Mouse (Mus musculus) hindbrain, postnatal 0 days (tissue): ENCODE data around the gene Lamp2. TPM values are rescaled to one million over a fixed set of nuclear protein-coding genes. Genes with fewer than 3 reads are reported as not detected.

Experiments
- ATAC-seq: fragments of 200-750 bp; cut with Nextera tagmentation; 2 replicates; pipeline ENCODE4 v1.8.0; 2017; ENCODE audit warnings: mild to moderate bottlenecking, moderate TSS enrichment, moderate library complexity
- DNase-seq: peaks from one replicate; pipeline ENCODE4 v3.0.0-alpha.2; 2015; ENCODE audit warnings: low spot score
- H3K27ac ChIP-seq: fragments of 300-500 bp; sonication (generic); 2 replicates; pipeline ENCODE4 v1.5.1; 2014; ENCODE audit warnings: mild to moderate bottlenecking
- H3K27me3 ChIP-seq: fragments of 300-500 bp; sonication (generic); 2 replicates; pipeline ENCODE4 v1.6.1; 2014; ENCODE audit warnings: low read length, mixed read lengths; ENCODE audit not compliant: insufficient read depth
- H3K36me3 ChIP-seq: fragments of 300-500 bp; sonication (generic); 2 replicates; pipeline ENCODE4 v1.6.1; 2014; ENCODE audit warnings: low read length, mixed read lengths; ENCODE audit not compliant: insufficient read depth
- H3K4me1 ChIP-seq: fragments of 300-500 bp; sonication (generic); 2 replicates; pipeline ENCODE4 v1.6.1; 2014; ENCODE audit warnings: antibody characterized with exemption, low read length, mixed read lengths; ENCODE audit not compliant: insufficient read depth
- H3K4me2 ChIP-seq: fragments of 300-500 bp; sonication (generic); 2 replicates; pipeline ENCODE4 v1.6.1; 2014; ENCODE audit warnings: low read depth, mild to moderate bottlenecking, low read length, moderate library complexity, mixed read lengths
- H3K4me3 ChIP-seq: fragments of 300-500 bp; sonication (generic); 2 replicates; pipeline ENCODE4 v1.5.1; 2014; ENCODE audit warnings: low read length
- H3K9ac ChIP-seq: fragments of 300-500 bp; sonication (generic); replicated peaks from 2 replicates; pipeline ENCODE4 v1.6.1; 2014; ENCODE audit warnings: mild to moderate bottlenecking, low read length, moderate library complexity, mixed read lengths
- H3K9me3 ChIP-seq: fragments of 300-500 bp; sonication (generic); 2 replicates; pipeline ENCODE4 v1.6.1; 2016; ENCODE audit warnings: low read length, mixed read lengths
- CTCF ChIP-seq: IDR thresholded peaks from 2 replicates; pipeline ENCODE4 v1.5.1; 2016; ENCODE audit warnings: antibody characterized with exemption, control low read depth, low read depth
- WGBS: fragments of 180-500 bp; shearing (Covaris S2); extraction: QIAGEN DNeasy Blood & Tissue Kit; methylation state at CpG from one replicate; pipeline ENCODE4 v1.1.7; 2014; 5-methylcytosine and 5-hydroxymethylcytosine counted together
- polyA plus RNA-seq: library from polyadenylated mRNA; unstranded; fragments of >200 nt; fragmentation: Nextera tagmentation; extraction: Ambion mirVana; gene quantifications from 2 replicates; pipeline ENCODE4 v1.2.1, GENCODE M21; 2015
- total RNA-seq: library from RNA; depleted of rRNA; stranded (reverse); fragments of >200 nt; gene quantifications from 2 replicates; pipeline ENCODE4 v1.2.3, GENCODE M21; 2014

Gene Lamp2
- total and polyA plus RNA-seq, 2 experiments from 2014 or later = 56.5 to 79.8 TPM

DNA sequence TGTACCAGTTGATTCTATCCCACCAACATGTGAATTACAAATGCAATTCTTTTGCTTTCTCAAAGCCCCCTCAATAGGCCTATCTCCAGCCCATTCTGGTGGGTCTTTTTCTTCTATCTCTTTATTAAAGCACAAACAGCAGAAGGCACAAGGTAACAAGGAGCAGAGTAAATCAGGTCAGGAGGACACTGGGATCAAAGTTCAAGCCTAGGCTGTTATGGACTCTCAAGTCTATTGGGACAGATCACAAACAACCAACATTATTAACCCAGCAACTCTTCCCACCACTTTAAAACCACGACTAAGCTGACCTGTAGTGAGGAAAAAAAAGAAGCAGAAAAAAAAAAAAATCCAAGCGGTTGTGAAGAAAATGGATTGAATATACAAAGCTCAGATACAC is 1.4 kb downstream of the Lamp2 start:
- no peaks in the 10 kb centered on the region for H3K4me1 ChIP-seq
- 30% methylated on average over 2 of the region's 2 CpGs for WGBS
- TF ChIP-seq CTCF = no peak
- ATAC-seq = no peak
- no peaks in the 10 kb centered on the region for H3K27me3 ChIP-seq
- no peak overlapping the region for H3K9ac ChIP-seq
- no peaks in the 10 kb centered on the region for H3K36me3 ChIP-seq
- no peaks in the 10 kb centered on the region for H3K9me3 ChIP-seq
- peak overlapping the region; percentile 60; the same call in 1 of the 2 replicates for H3K4me3 ChIP-seq
- DNase-seq = no peak
- no peak overlapping the region for H3K27ac ChIP-seq
- H3K4me2 ChIP-seq = peak overlapping the region; percentile 60

DNA sequence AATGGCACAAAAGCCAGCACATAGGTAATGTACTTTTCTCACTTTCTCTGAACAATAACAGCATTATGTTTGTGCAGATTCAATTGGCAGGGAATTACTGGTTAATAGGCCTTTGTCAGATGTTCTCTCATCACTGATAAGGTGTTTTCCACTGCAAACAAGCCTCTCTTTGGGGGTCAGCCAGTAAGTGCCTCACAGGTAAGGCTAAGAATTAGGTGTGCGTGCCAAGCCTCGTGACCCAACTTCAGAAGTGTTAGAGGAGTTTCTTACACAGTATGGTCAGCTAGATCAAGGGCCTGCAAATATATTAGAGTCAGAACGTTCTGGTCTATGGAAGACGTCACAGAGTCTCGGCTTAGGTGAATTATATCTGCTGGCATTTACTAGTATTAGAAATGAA is 2.3 kb downstream of the Lamp2 start:
- no peak overlapping the region for H3K27ac ChIP-seq
- ATAC-seq (no peak), DNase-seq (no peak)
- H3K4me2 ChIP-seq = no peak overlapping the region
- no peak overlapping the region for H3K4me3 ChIP-seq
- H3K4me1 ChIP-seq = no peaks in the 10 kb centered on the region
- no peaks in the 10 kb centered on the region for H3K36me3 ChIP-seq
- H3K9me3 ChIP-seq = no peaks in the 10 kb centered on the region
- TF ChIP-seq CTCF = no peak
- H3K27me3 ChIP-seq = no peaks in the 10 kb centered on the region
- 77% methylated on average over 5 of the region's 5 CpGs for WGBS
- H3K9ac ChIP-seq = no peak overlapping the region

DNA sequence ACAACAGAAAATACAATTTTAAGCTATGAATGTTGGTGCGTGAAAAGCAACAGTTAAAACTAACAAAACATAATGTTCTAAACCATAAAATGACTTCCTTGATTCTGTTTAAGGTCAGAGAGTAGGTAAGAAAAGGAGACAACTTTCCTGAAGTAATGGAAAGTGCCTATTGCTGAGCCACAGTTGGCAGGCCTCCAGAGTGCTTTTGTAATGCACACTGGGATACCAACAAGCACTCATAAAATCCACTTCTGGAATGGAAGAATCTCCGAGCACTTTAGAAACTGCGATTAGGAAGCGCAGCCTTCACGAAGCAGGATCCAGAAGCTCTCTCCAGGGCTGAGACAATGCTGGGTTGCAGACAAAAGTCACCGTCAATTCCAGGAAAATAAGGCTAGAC is 5.8 kb downstream of the Lamp2 start:
- Histone ChIP-seq H3K9ac (no peak overlapping the region), H3K9me3 (no peaks in the 10 kb centered on the region), H3K4me3 (no peak overlapping the region), H3K4me1 (no peaks in the 10 kb centered on the region), H3K36me3 (no peaks in the 10 kb centered on the region), H3K4me2 (no peak overlapping the region), H3K27me3 (no peaks in the 10 kb centered on the region), H3K27ac (no peak overlapping the region)
- ATAC-seq = no peak
- no peak for TF ChIP-seq CTCF
- DNase-seq = no peak
- WGBS = 69% methylated on average over 6 of the region's 6 CpGs

DNA sequence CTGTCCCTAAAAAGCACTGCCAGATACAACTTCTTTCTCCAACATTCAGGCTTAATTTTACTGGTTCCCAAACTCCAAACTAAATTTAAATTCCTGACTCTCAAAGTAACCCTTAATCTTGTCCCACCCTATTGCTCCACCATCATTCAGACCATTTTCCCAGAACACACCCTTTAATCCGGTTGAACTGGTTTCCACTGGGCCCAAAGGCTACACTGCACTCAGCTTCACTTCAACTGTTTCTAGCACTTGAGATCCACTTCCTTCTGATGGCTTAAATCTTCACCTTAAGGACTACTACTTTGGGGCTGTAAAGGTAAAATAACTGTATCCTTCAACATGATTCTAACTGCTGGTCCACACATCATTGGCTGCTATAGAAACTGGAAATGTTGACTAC is 10.5 kb downstream of the Lamp2 start:
- no peaks in the 10 kb centered on the region for H3K36me3 ChIP-seq
- no peak overlapping the region for H3K9ac ChIP-seq
- no peak overlapping the region for H3K4me3 ChIP-seq
- no peak overlapping the region for H3K27ac ChIP-seq
- ATAC-seq (no peak), DNase-seq (no peak)
- no peaks in the 10 kb centered on the region for H3K4me1 ChIP-seq
- H3K27me3 ChIP-seq = no peaks in the 10 kb centered on the region
- H3K4me2 ChIP-seq = no peak overlapping the region
- no peak for TF ChIP-seq CTCF
- whole genome bisulfite sequencing = 80% methylated on average over 1 of the region's 1 CpGs
- H3K9me3 ChIP-seq = no peaks in the 10 kb centered on the region

DNA sequence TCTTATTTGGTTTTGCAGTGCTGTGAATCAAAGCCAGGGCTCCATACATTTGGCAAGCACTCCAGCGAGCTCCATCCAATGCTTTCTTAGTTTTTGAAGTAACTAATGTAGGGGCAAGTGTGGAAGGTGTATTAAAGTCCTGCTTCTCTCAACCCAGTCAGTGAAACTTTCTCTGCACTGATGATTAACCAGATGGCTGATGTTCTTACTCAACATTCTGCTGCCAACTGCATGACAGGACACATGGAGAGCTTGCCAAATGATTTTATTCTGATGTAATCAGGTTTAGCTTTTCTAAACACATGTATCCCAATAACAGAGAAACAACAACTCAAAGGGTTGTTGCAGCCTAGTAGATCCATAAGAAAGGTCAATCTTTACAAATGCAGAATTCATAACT is 13.8 kb downstream of the Lamp2 start:
- no peak for DNase-seq
- Histone ChIP-seq H3K4me2 (no peak overlapping the region), H3K27ac (no peak overlapping the region), H3K9me3 (no peaks in the 10 kb centered on the region), H3K36me3 (no peaks in the 10 kb centered on the region), H3K4me3 (no peak overlapping the region), H3K27me3 (no peaks in the 10 kb centered on the region), H3K4me1 (no peaks in the 10 kb centered on the region), H3K9ac (no peak overlapping the region)
- no peak for TF ChIP-seq CTCF
- ATAC-seq = no peak
- WGBS = 88% methylated on average over 1 of the region's 1 CpGs

DNA sequence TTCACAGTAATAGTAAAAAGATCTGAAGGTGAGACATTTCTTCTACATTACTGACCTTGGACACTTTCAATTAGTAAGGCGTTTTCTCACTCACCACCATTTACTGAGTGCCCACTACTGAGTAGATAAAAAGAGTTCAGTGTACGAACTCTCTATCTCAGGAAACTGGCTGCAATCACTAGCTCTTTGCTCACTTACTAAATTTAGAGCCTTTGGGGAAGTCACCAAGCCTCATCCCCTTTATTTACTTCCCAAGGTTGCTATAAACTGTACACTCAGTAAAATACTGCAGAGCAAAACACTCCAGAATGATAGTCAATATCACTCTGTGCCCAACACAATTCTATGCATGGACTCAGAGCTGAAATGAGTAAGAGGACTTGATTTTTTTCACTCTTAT is 16.6 kb downstream of the Lamp2 start:
- TF ChIP-seq CTCF = no peak
- DNase-seq = no peak
- WGBS = 74% methylated on average over 2 of the region's 2 CpGs
- Histone ChIP-seq H3K4me1 (no peaks in the 10 kb centered on the region), H3K36me3 (no peaks in the 10 kb centered on the region), H3K4me3 (no peak overlapping the region), H3K4me2 (no peak overlapping the region), H3K27me3 (no peaks in the 10 kb centered on the region), H3K9ac (no peak overlapping the region), H3K27ac (no peak overlapping the region), H3K9me3 (no peaks in the 10 kb centered on the region)
- no peak for ATAC-seq

DNA sequence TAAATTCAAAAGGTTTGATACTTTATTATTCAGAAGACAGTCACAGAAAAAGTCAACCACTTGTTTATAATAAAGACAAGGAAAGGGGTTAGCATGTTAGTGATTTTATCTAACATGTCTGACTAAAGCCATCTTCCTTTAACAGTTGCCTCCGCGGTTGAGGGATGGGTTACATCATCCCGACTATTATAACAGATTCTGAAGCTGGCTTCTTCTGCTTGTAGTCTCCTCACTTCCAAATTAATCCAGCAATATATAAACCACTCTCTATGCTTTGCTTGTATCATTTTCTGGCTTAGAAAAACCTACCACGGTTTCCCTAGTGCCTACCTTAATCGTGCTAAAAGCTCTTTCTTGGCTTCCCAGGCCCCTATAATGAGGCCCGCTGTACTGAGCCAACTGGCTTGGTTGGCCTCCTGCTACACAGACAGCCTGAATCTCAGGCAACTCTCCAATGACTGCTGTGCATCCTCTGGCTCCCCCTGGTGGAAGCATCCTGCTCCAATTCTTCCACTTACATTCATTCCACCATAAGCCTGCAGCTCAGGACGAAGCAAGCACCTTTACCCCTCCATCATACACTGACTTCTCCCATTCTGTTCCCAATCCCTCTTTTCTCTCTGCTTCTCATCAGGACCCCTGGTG is 18.0 kb downstream of the Lamp2 start:
- 52% methylated on average over 7 of the region's 7 CpGs for WGBS
- Histone ChIP-seq H3K9me3 (no peaks in the 10 kb centered on the region), H3K4me3 (no peak overlapping the region), H3K9ac (no peak overlapping the region), H3K4me2 (no peak overlapping the region), H3K27me3 (no peaks in the 10 kb centered on the region), H3K36me3 (no peaks in the 10 kb centered on the region), H3K4me1 (no peaks in the 10 kb centered on the region), H3K27ac (no peak overlapping the region)
- ATAC-seq = peak; percentile 87
- peak; percentile 88 for DNase-seq
- TF ChIP-seq CTCF = peak; percentile 90
